Mouse (Mus musculus) neural tube, embryonic 11.5 days (tissue): ENCODE results near the gene Grik3. TPM values are rescaled to one million over a fixed set of nuclear protein-coding genes. Genes with fewer than 3 reads are reported as not detected.
A peak's percentile ranks its signal among the peaks of the same experiment; 100 is the strongest.

Source experiments
- ATAC-seq: fragments of 200-750 bp; cut with Nextera tagmentation; 2 replicates; pipeline ENCODE4 v1.8.0; 2017; ENCODE audit warnings: moderate number of reproducible peaks, mild to moderate bottlenecking, moderate TSS enrichment, moderate library complexity; ENCODE audit not compliant: insufficient read depth, low FRiP score, low TSS enrichment
- DNase-seq: peaks from one replicate; pipeline ENCODE4 v3.0.0-alpha.2; 2015; ENCODE audit warnings: low spot score
- H3K27ac ChIP-seq: fragments of 300-500 bp; sonication (generic); 2 replicates; pipeline ENCODE4 v1.5.1; 2014; ENCODE audit warnings: low read depth, mild to moderate bottlenecking, low read length
- H3K27me3 ChIP-seq: fragments of 300-500 bp; sonication (generic); 2 replicates; pipeline ENCODE4 v1.6.1; 2014; ENCODE audit warnings: mild to moderate bottlenecking, low read length, mixed read lengths; ENCODE audit not compliant: control insufficient read depth, insufficient read depth
- H3K36me3 ChIP-seq: fragments of 300-500 bp; sonication (generic); 2 replicates; pipeline ENCODE4 v1.6.1; 2014; ENCODE audit warnings: mild to moderate bottlenecking, low read length, moderate library complexity, mixed read lengths; ENCODE audit not compliant: control insufficient read depth, insufficient read depth
- H3K4me1 ChIP-seq: fragments of 300-500 bp; sonication (generic); 2 replicates; pipeline ENCODE4 v1.6.1; 2014; ENCODE audit warnings: low read length, mixed read lengths; ENCODE audit not compliant: control insufficient read depth, insufficient read depth
- H3K4me2 ChIP-seq: fragments of 300-500 bp; sonication (generic); 2 replicates; pipeline ENCODE4 v1.6.1; 2014; ENCODE audit warnings: low read depth, mild to moderate bottlenecking, moderate library complexity
- H3K4me3 ChIP-seq: fragments of 300-500 bp; sonication (generic); 2 replicates; pipeline ENCODE4 v1.5.1; 2014; ENCODE audit warnings: low read depth, low read length
- H3K9ac ChIP-seq: fragments of 300-500 bp; sonication (generic); 2 replicates; pipeline ENCODE4 v1.6.1; 2014; ENCODE audit warnings: mild to moderate bottlenecking, low read length
- H3K9me3 ChIP-seq: fragments of 300-500 bp; sonication (generic); 2 replicates; pipeline ENCODE4 v1.6.1; 2016; ENCODE audit warnings: low read length; ENCODE audit not compliant: control insufficient read depth
- WGBS: fragments of 180-500 bp; shearing (Covaris S2); extraction: QIAGEN DNeasy Blood & Tissue Kit; methylation state at CpG from one replicate; pipeline ENCODE4 v1.1.7; 2014; 5-methylcytosine and 5-hydroxymethylcytosine counted together
- polyA plus RNA-seq: library from polyadenylated mRNA; unstranded; fragments of >200 nt; fragmentation: Nextera tagmentation; extraction: Ambion mirVana; gene quantifications from 2 replicates; pipeline ENCODE4 v1.2.1, GENCODE M21; 2014

Grik3 gene
- polyA plus RNA-seq, 1 experiment from 2014 or later: 1.3 TPM

DNA sequence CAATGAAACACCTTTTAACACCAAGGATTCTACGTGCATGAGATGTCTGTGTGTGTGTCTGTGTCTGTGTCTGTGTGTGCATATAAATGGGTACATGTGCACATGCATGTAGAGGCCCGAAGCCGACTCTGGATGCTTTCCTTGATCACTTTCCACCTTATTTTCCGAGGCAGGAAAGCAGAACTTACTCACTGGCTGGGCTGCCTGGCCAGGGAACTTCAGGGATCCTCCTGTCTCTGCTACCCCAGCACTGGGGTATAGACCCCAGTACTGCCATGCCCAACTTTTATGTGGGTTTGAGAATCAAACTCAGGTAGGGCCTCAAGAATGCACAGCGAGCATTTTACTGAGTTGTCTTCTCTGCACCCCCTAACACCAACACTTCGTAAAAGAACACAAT, 240.3 kb downstream of the Grik3 start:
- Histone ChIP-seq H3K4me3 (no peak overlapping the region), H3K36me3 (no peaks in the 10 kb centered on the region), H3K9ac (no peak overlapping the region), H3K4me1 (peaks cover 16% of the 10 kb centered on the region), H3K27ac (no peak overlapping the region), H3K4me2 (no peak overlapping the region), H3K27me3 (no peaks in the 10 kb centered on the region), H3K9me3 (no peaks in the 10 kb centered on the region)
- ATAC-seq (no peak), DNase-seq (peak; percentile 1)
- WGBS: 92% methylated on average over 6 of the region's 6 CpGs

DNA sequence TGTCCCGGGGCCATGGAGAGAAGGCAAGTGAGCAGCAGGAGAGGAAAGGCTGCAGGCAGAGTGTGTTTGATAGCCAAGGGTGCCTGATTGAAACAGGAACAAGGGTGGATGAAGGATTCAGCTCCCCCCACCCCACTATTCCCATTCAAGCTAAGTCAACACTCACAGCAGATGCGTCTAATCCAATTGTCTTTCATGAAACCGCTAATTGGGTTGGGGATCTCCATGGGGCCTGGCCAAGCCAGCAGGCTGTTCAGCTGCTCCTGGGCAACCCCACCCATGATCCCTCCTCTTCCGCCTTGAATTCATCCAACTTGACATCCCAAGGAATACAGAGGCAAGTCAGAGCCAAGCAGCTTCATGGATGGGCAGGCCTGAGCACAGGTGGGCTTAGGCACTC, 246.3 kb downstream of the Grik3 start:
- no peak overlapping the region for H3K27ac ChIP-seq
- no peaks in the 10 kb centered on the region for H3K27me3 ChIP-seq
- H3K4me3 ChIP-seq: no peak overlapping the region
- H3K4me2 ChIP-seq: no peak overlapping the region
- no peak for ATAC-seq
- no peaks in the 10 kb centered on the region for H3K9me3 ChIP-seq
- no peak for DNase-seq
- no peaks in the 10 kb centered on the region for H3K36me3 ChIP-seq
- WGBS: 68% methylated on average over 4 of the region's 4 CpGs
- no peak overlapping the region for H3K9ac ChIP-seq
- no peaks in the 10 kb centered on the region for H3K4me1 ChIP-seq

GRCm38 (mm10) chr4:125738825-125739224, 248.3 kb downstream of the Grik3 start:
- H3K27ac ChIP-seq: no peak overlapping the region
- H3K27me3 ChIP-seq: no peaks in the 10 kb centered on the region
- no peak for DNase-seq
- H3K4me1 ChIP-seq: no peaks in the 10 kb centered on the region
- H3K9ac ChIP-seq: no peak overlapping the region
- no peaks in the 10 kb centered on the region for H3K9me3 ChIP-seq
- no peak overlapping the region for H3K4me3 ChIP-seq
- no peak for ATAC-seq
- H3K36me3 ChIP-seq: no peaks in the 10 kb centered on the region
- 83% methylated on average over 4 of the region's 4 CpGs for WGBS
- H3K4me2 ChIP-seq: no peak overlapping the region

- Histone ChIP-seq H3K9ac (no peak overlapping the region), H3K27me3 (no peaks in the 10 kb centered on the region), H3K4me3 (no peak overlapping the region), H3K4me1 (no peaks in the 10 kb centered on the region), H3K9me3 (no peaks in the 10 kb centered on the region), H3K4me2 (no peak overlapping the region), H3K36me3 (no peaks in the 10 kb centered on the region), H3K27ac (no peak overlapping the region)
- ATAC-seq: no peak
- 87% methylated on average over 16 of the region's 16 CpGs for WGBS
- no peak for DNase-seq
These were observed 251.7 kb downstream of the Grik3 start for GRCm38 (mm10) chr4:125742162-125742571.

DNA sequence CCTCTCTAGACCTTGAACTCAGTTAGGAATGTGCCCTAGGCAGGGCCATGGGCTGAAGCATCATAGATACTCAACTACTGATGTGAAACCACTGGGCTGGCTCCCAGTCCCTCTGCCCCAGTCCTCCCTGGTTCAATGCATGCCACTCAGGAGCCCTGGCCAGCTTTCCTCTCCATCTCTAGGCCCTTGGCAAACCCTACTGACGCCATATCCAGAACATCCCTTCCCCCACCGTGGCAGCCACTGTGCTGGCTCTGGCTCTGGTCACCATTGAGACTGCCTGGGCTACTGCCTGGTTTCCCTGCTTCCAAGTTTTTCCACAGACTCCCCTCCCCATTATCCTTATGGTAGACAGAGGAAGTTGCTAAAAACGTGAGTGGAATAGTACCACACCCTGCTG, 255.4 kb downstream of the Grik3 start:
- DNase-seq: no peak
- Histone ChIP-seq H3K27me3 (no peaks in the 10 kb centered on the region), H3K36me3 (no peaks in the 10 kb centered on the region)

GRCm38 (mm10) chr4:125756393-125756792, 265.9 kb downstream of the Grik3 start:
- no peak overlapping the region for H3K9ac ChIP-seq
- no peaks in the 10 kb centered on the region for H3K27me3 ChIP-seq
- no peak overlapping the region for H3K4me3 ChIP-seq
- WGBS: 89% methylated on average over 5 of the region's 5 CpGs
- no peak overlapping the region for H3K27ac ChIP-seq
- H3K36me3 ChIP-seq: no peaks in the 10 kb centered on the region
- H3K4me1 ChIP-seq: no peaks in the 10 kb centered on the region
- H3K4me2 ChIP-seq: no peak overlapping the region
- no peaks in the 10 kb centered on the region for H3K9me3 ChIP-seq
- ATAC-seq (no peak), DNase-seq (no peak)

More for the DNA sequence above, 255.4 kb downstream of the Grik3 start:
- Histone ChIP-seq H3K4me3 (no peak overlapping the region), H3K27ac (no peak overlapping the region), H3K9ac (no peak overlapping the region), H3K4me2 (no peak overlapping the region), H3K4me1 (no peaks in the 10 kb centered on the region), H3K9me3 (no peaks in the 10 kb centered on the region)
- 67% methylated on average over 3 of the region's 3 CpGs for WGBS
- ATAC-seq: no peak

GRCm38 (mm10) chr4:125760326-125760725, 269.8 kb downstream of the Grik3 start:
- Histone ChIP-seq H3K4me3 (no peak overlapping the region), H3K27ac (no peak overlapping the region), H3K4me2 (no peak overlapping the region), H3K9me3 (no peaks in the 10 kb centered on the region), H3K36me3 (no peaks in the 10 kb centered on the region), H3K9ac (no peak overlapping the region), H3K4me1 (no peaks in the 10 kb centered on the region), H3K27me3 (no peaks in the 10 kb centered on the region)
- ATAC-seq (no peak), DNase-seq (no peak)
- 91% methylated on average over 4 of the region's 4 CpGs for WGBS

- DNase-seq: no peak
These were observed 272.6 kb downstream of the Grik3 start for GRCm38 (mm10) chr4:125763056-125763455.

More at GRCm38 (mm10) chr4:125763056-125763455, 272.6 kb downstream of the Grik3 start:
- WGBS: 13% methylated on average over 5 of the region's 5 CpGs
- Histone ChIP-seq H3K36me3 (no peaks in the 10 kb centered on the region), H3K27me3 (no peaks in the 10 kb centered on the region), H3K4me1 (no peaks in the 10 kb centered on the region), H3K4me3 (no peak overlapping the region), H3K4me2 (no peak overlapping the region), H3K27ac (no peak overlapping the region), H3K9me3 (no peaks in the 10 kb centered on the region), H3K9ac (no peak overlapping the region)
- no peak for ATAC-seq
